Mouse (Mus musculus): ENCODE results near the gene Dytn. TPM values are rescaled to one million over a fixed set of nuclear protein-coding genes. Genes with fewer than 3 reads are reported as not detected.

The Dytn gene
- polyA plus RNA-seq, 1 experiment from 2014 or later, result not detected

DNA sequence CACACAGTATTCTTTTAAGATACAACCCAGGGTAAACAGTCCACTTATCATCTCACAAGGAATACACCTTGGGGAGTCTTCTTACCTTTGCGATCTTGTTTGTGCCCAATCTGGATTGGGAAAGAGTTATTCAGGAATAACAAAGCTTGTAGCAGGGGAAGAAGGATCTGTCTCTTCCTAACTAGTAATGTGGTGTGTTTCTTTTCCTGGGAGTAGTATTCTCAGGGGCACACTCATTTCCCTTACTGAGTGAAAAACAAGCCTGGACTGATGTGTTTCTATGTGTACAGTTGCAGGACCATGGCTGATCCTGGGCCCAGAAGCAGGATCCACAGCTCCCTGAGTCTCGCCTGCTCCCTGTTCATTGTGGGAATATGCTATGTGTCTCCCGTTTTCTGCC lies 71.1 kb downstream of the Dytn start, which contains the start of gene Gm39653:
Gene Gm39653 (plus strand): TSS at position 301 of the 400 bp plus-strand sequence.
- no peaks in the 10 kb centered on the region for H3K36me3 ChIP-seq (ENCODE audit: control insufficient read depth, insufficient read depth, low read length)
- H3K27me3 ChIP-seq (ENCODE audit: control insufficient read depth, insufficient read depth, low read length), result no peaks in the 10 kb centered on the region
- DNase-seq (ENCODE audit: low spot score), result no peak
- no peak within 1 kb of the TSS for H3K4me2 ChIP-seq (ENCODE audit: low read depth, severe bottlenecking)
- H3K4me3 ChIP-seq (ENCODE audit: low read depth, low read length), result no peak within 1 kb of the TSS
- WGBS, result 66% methylated on average over 3 of the region's 3 CpGs
- H3K9ac ChIP-seq (ENCODE audit: low read length), result no peak within 1 kb of the TSS
- no peak for ATAC-seq (ENCODE audit: insufficient number of reproducible peaks, low FRiP score, low TSS enrichment, low read depth)
- H3K4me1 ChIP-seq (ENCODE audit: control insufficient read depth, insufficient read depth, low read length), result no peaks in the 10 kb centered on the region
- no peaks in the 10 kb centered on the region for H3K9me3 ChIP-seq (ENCODE audit: control insufficient read depth, low read length)
- no peak within 1 kb of the TSS for H3K27ac ChIP-seq (replicated peaks; ENCODE audit: low read depth, low read length)

GRCm38 (mm10) chr1:63614594-63614993 lies 72.1 kb downstream of the Dytn start:
- Histone ChIP-seq H3K9me3 (ENCODE audit: control insufficient read depth, low read length) (no peaks in the 10 kb centered on the region), H3K36me3 (ENCODE audit: control insufficient read depth, insufficient read depth, low read length) (no peaks in the 10 kb centered on the region), H3K4me1 (ENCODE audit: control insufficient read depth, insufficient read depth, low read length) (no peaks in the 10 kb centered on the region), H3K27me3 (ENCODE audit: control insufficient read depth, insufficient read depth, low read length) (no peaks in the 10 kb centered on the region), H3K9ac (ENCODE audit: low read length) (no peak overlapping the region), H3K4me3 (ENCODE audit: low read depth, low read length) (no peak overlapping the region), H3K4me2 (ENCODE audit: low read depth, severe bottlenecking) (no peak overlapping the region), H3K27ac (replicated peaks; ENCODE audit: low read depth, low read length) (no peak overlapping the region)
- DNase-seq (ENCODE audit: low spot score) (peak; percentile 84), ATAC-seq (ENCODE audit: insufficient number of reproducible peaks, low FRiP score, low TSS enrichment, low read depth) (no peak)
- 3% methylated on average over 11 of the region's 11 CpGs for WGBS

GRCm38 (mm10) chr1:63609613-63610012 lies 77.1 kb downstream of the Dytn start:
- no peaks in the 10 kb centered on the region for H3K27me3 ChIP-seq (ENCODE audit: control insufficient read depth, insufficient read depth, low read length)
- DNase-seq (ENCODE audit: low spot score) (no peak), ATAC-seq (ENCODE audit: insufficient number of reproducible peaks, low FRiP score, low TSS enrichment, low read depth) (no peak)
- H3K4me3 ChIP-seq (ENCODE audit: low read depth, low read length), result no peak overlapping the region
- no peaks in the 10 kb centered on the region for H3K36me3 ChIP-seq (ENCODE audit: control insufficient read depth, insufficient read depth, low read length)
- no peak overlapping the region for H3K9ac ChIP-seq (ENCODE audit: low read length)
- no peaks in the 10 kb centered on the region for H3K9me3 ChIP-seq (ENCODE audit: control insufficient read depth, low read length)
- no peaks in the 10 kb centered on the region for H3K4me1 ChIP-seq (ENCODE audit: control insufficient read depth, insufficient read depth, low read length)
- WGBS, result 89% methylated on average over 4 of the region's 4 CpGs
- H3K4me2 ChIP-seq (ENCODE audit: low read depth, severe bottlenecking), result no peak overlapping the region
- H3K27ac ChIP-seq (replicated peaks; ENCODE audit: low read depth, low read length), result no peak overlapping the region

DNA sequence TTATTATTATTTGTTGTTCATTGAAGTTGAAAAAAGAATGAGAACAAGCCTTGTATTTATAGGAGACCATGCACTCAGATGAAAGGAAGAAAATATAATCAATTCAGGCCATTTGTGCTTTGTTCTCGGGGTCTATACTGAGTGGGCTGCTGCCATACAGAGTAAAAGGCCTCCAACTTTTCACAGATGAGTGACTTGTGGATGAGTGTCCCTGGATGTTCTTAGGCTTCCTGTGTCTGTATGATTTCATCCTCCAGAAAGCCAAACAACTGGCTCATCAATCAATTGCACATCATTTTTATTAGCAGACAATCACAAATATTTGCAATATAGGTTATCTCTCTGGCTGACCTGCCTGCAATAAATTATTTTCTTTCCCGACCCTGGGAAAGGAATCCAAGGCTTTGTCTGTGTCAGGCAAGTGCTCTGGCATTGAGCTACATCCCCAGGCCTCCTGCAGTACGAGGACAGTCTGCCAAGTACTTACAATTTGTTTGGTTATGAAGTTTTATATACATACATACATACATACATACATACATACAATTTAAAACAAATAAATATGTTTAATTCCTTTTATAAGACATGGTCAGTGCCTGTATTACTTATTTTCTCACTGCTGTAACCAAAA lies 82.7 kb downstream of the Dytn start:
- 45% methylated on average over 3 of the region's 3 CpGs for WGBS
- DNase-seq (ENCODE audit: low spot score), result no peak
- no peaks in the 10 kb centered on the region for H3K27me3 ChIP-seq (ENCODE audit: control insufficient read depth, insufficient read depth, low read length)

DNA sequence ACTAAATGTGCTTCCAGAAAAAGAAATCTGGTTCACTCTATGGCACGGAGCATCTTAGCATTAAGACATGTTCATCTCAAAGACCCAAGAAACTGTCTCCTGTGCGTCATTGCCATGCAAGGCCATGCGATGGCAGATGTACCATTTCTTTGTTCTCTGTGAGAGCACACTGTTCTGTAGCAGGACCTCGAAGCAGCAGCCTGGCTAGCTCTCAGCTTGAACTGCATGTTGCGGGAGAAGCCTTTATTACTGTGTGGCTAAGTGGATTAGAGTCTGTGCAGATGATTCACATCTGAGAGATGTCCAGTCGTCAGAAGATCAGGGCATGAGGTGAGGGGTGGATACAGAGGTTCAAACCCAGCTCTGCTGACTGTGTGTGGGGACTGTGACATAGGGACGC lies 99.9 kb downstream of the Dytn start:
- H3K9ac ChIP-seq (ENCODE audit: low read length), result no peak overlapping the region
- H3K4me2 ChIP-seq (ENCODE audit: low read depth, severe bottlenecking), result no peak overlapping the region
- ATAC-seq (ENCODE audit: insufficient number of reproducible peaks, low FRiP score, low TSS enrichment, low read depth) (no peak), DNase-seq (ENCODE audit: low spot score) (no peak)
- no peaks in the 10 kb centered on the region for H3K27me3 ChIP-seq (ENCODE audit: control insufficient read depth, insufficient read depth, low read length)
- H3K36me3 ChIP-seq (ENCODE audit: control insufficient read depth, insufficient read depth, low read length), result no peaks in the 10 kb centered on the region
- H3K27ac ChIP-seq (replicated peaks; ENCODE audit: low read depth, low read length), result no peak overlapping the region
- H3K9me3 ChIP-seq (ENCODE audit: control insufficient read depth, low read length), result no peaks in the 10 kb centered on the region
- 0 out of 2 replicates have a peak, but pooled peaks cover 2% of the 10 kb centered on the region for H3K4me1 ChIP-seq (ENCODE audit: control insufficient read depth, insufficient read depth, low read length)
- H3K4me3 ChIP-seq (ENCODE audit: low read depth, low read length), result no peak overlapping the region
- WGBS, result 81% methylated on average over 7 of the region's 7 CpGs

More for the DNA sequence above, 82.7 kb downstream of the Dytn start:
- no peaks in the 10 kb centered on the region for H3K4me1 ChIP-seq (ENCODE audit: control insufficient read depth, insufficient read depth, low read length)
- no peak overlapping the region for H3K4me2 ChIP-seq (ENCODE audit: low read depth, severe bottlenecking)
- H3K9ac ChIP-seq (ENCODE audit: low read length), result no peak overlapping the region
- no peak overlapping the region for H3K4me3 ChIP-seq (ENCODE audit: low read depth, low read length)
- no peak overlapping the region for H3K27ac ChIP-seq (replicated peaks; ENCODE audit: low read depth, low read length)
- H3K36me3 ChIP-seq (ENCODE audit: control insufficient read depth, insufficient read depth, low read length), result no peaks in the 10 kb centered on the region
- no peaks in the 10 kb centered on the region for H3K9me3 ChIP-seq (ENCODE audit: control insufficient read depth, low read length)
- ATAC-seq (ENCODE audit: insufficient number of reproducible peaks, low FRiP score, low TSS enrichment, low read depth), result no peak

GRCm38 (mm10) chr1:63579153-63579552 lies 107.6 kb downstream of the Dytn start:
- no peak for ATAC-seq (ENCODE audit: insufficient number of reproducible peaks, low FRiP score, low TSS enrichment, low read depth)
- no peak overlapping the region for H3K27ac ChIP-seq (replicated peaks; ENCODE audit: low read depth, low read length)
- no peak overlapping the region for H3K4me3 ChIP-seq (ENCODE audit: low read depth, low read length)
- 83% methylated on average over 8 of the region's 8 CpGs for WGBS
- H3K27me3 ChIP-seq (ENCODE audit: control insufficient read depth, insufficient read depth, low read length), result no peaks in the 10 kb centered on the region
- no peaks in the 10 kb centered on the region for H3K36me3 ChIP-seq (ENCODE audit: control insufficient read depth, insufficient read depth, low read length)
- no peak overlapping the region for H3K9ac ChIP-seq (ENCODE audit: low read length)
- H3K4me1 ChIP-seq (ENCODE audit: control insufficient read depth, insufficient read depth, low read length), result no peaks in the 10 kb centered on the region
- H3K4me2 ChIP-seq (ENCODE audit: low read depth, severe bottlenecking), result no peak overlapping the region
- no peak for DNase-seq (ENCODE audit: low spot score)
- H3K9me3 ChIP-seq (ENCODE audit: control insufficient read depth, low read length), result no peaks in the 10 kb centered on the region

- H3K36me3 ChIP-seq (ENCODE audit: control insufficient read depth, insufficient read depth, low read length), result no peaks in the 10 kb centered on the region
- H3K9me3 ChIP-seq (ENCODE audit: control insufficient read depth, low read length), result no peaks in the 10 kb centered on the region
- ATAC-seq (ENCODE audit: insufficient number of reproducible peaks, low FRiP score, low TSS enrichment, low read depth) (no peak), DNase-seq (ENCODE audit: low spot score) (no peak)
- no peak overlapping the region for H3K27ac ChIP-seq (replicated peaks; ENCODE audit: low read depth, low read length)
- H3K27me3 ChIP-seq (ENCODE audit: control insufficient read depth, insufficient read depth, low read length), result no peaks in the 10 kb centered on the region
- H3K4me2 ChIP-seq (ENCODE audit: low read depth, severe bottlenecking), result no peak overlapping the region
- H3K9ac ChIP-seq (ENCODE audit: low read length), result no peak overlapping the region
- H3K4me3 ChIP-seq (ENCODE audit: low read depth, low read length), result no peak overlapping the region
- 30% methylated on average over 5 of the region's 5 CpGs for WGBS
- peaks cover 4% of the 10 kb centered on the region; the same call in 1 of the 2 replicates for H3K4me1 ChIP-seq (ENCODE audit: control insufficient read depth, insufficient read depth, low read length)
Measured at GRCm38 (mm10) chr1:63576803-63577202, 109.9 kb downstream of the Dytn start.

DNA sequence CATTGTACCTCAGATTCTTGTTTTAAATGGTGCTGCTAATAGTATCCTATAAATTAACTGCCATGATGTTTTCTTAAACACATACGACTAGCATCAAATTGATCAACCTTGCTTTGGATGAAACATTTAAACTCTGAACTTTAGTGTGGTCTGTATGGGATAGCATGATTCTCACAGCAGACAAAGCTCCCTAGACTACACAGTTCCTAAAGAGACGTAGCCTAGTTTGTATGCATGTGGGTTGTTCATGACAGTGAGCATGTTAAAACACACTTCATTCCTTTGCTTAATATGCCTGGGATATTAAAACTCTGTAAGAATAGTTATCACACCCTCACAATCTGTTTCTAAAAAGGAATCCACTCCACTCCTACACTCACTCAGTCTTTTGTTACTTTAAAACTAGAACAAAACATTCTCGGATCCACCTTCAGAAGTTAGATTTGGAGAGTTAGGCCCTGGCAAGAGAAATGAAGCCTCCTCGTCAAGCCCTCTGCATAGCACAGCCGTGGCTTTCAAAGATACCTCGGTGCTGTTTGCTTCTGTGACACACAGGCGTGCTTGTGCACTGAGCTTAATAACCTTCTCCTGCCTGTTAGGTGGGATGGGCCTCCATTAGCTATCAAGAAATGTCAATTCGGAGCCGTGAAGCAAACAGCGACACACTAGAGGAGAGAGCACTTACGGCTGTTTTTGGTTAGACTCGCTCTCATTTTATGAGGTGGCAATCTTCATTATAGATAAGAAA lies 112.7 kb downstream of the Dytn start:
- H3K36me3 ChIP-seq (ENCODE audit: control insufficient read depth, insufficient read depth, low read length), result no peaks in the 10 kb centered on the region
- H3K9ac ChIP-seq (ENCODE audit: low read length), result no peak overlapping the region
- no peaks in the 10 kb centered on the region for H3K27me3 ChIP-seq (ENCODE audit: control insufficient read depth, insufficient read depth, low read length)
- H3K4me1 ChIP-seq (ENCODE audit: control insufficient read depth, insufficient read depth, low read length), result peaks cover 4% of the 10 kb centered on the region; the same call in 1 of the 2 replicates
- H3K27ac ChIP-seq (replicated peaks; ENCODE audit: low read depth, low read length), result no peak overlapping the region
- no peak for ATAC-seq (ENCODE audit: insufficient number of reproducible peaks, low FRiP score, low TSS enrichment, low read depth)
- H3K9me3 ChIP-seq (ENCODE audit: control insufficient read depth, low read length), result no peaks in the 10 kb centered on the region
- WGBS, result 40% methylated on average over 12 of the region's 12 CpGs
- no peak overlapping the region for H3K4me2 ChIP-seq (ENCODE audit: low read depth, severe bottlenecking)
- H3K4me3 ChIP-seq (ENCODE audit: low read depth, low read length), result no peak overlapping the region
- DNase-seq (ENCODE audit: low spot score), result no peak
